Mouse (Mus musculus): ENCODE data around the gene Traf7.

The Traf7 gene

DNA sequence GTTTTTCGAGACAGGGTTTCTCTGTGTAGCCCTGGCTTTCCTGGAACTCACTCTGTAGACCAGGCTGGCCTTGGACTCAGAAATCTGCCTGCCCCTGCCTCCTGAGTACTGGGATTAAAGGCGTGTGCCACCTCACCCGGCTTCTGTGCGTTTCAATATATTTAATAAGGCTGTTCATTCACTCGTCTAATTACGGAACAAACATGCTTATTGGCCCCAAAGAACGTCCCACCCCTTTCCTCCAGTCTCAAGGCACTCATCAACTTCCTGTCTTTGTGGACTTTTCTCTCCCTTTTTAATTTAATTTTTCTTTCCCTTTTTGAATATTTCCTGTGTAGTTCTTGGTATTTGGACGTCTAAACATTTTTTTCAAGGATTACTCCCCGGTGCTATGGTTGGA, 20.7 kb upstream of the Traf7 start:
- ATAC-seq (ENCODE audit: insufficient number of reproducible peaks, low FRiP score, low TSS enrichment), result no peak

GRCm38 (mm10) chr17:24546234-24546633, 18.5 kb upstream of the Traf7 start:
- ATAC-seq (ENCODE audit: insufficient number of reproducible peaks, low FRiP score, low TSS enrichment), result no peak

DNA sequence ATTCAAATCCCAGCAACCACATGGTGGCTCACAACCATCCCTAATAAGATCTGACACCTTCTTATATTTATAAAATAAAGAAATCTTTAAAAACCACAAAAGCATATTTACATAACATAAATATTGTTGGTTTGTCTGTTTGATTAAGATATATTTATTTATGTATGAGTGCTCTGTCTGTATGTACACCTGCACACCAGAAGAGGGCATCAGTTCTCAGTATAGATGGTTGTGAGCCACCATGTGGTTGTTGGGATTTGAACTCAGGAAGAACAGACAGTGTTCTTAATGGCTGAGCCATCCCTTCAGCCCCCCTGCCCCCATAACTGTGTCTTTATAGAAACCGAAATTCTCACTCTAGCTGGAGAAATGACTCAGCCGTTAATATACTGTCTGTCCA, 17.5 kb upstream of the Traf7 start:
- no peak for ATAC-seq (ENCODE audit: insufficient number of reproducible peaks, low FRiP score, low TSS enrichment)

GRCm38 (mm10) chr17:24544613-24545012, 16.9 kb upstream of the Traf7 start:
- no peak for ATAC-seq (ENCODE audit: insufficient number of reproducible peaks, low FRiP score, low TSS enrichment)

DNA sequence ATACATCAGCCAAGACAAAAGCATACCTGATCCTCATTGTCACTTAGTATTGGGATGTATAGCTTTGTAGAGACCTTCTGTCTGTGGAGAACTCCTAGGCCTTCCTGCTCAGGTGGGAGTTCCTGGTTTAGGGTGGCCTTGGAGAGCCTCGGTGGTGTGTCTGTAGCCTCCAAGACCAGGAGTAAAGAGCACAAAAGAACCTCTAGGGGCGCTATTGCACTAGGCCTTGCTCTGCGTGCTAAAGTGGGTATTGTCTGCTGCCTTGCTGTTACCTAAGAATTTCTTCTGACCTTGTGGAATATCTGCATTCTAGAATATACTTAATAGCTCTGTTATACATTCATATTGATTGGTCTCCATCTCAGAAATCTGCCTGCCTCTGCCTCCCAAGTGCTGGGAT, 12.6 kb upstream of the Traf7 start:
- ATAC-seq (ENCODE audit: insufficient number of reproducible peaks, low FRiP score, low TSS enrichment), result no peak

DNA sequence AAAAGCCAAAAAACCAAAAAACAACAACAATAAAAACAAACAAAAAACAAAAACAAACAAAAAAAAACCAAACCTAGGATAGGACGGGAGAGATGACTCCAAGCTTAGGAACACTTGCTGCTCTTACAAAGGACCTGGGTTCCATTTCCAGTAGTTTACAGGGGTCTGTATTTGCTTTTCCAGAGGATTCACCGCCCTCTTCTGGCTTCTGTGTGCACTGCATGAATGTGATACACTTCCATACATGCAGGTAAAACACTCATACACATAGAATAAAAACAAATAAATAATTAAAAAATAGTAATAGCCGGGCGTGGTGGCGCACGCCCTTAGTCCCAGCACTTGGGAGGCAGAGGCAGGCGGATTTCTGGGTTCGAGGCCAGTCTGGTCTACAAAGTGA, 11.2 kb upstream of the Traf7 start:
- ATAC-seq (ENCODE audit: insufficient number of reproducible peaks, low FRiP score, low TSS enrichment), result no peak

DNA sequence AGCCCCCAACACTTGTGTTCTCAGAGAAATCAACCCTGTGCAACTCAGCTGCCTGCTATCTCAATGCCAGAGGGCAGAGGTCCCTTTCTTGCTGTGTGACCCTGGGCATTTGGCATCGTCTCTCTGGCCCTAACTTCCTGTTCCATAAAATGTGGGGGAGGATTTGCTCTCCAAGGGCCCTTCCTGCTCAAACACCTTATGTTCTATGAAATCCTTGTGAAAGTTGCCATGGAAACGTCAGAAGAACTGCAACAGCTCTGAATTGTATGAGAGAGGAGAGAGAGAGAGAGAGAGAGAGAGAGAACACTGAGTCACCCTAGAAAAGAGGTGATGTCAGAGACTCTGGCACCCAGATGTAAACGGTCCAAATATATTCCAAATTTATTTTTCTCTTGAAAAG, 9.8 kb upstream of the Traf7 start:
- no peak for ATAC-seq (ENCODE audit: insufficient number of reproducible peaks, low FRiP score, low TSS enrichment)

DNA sequence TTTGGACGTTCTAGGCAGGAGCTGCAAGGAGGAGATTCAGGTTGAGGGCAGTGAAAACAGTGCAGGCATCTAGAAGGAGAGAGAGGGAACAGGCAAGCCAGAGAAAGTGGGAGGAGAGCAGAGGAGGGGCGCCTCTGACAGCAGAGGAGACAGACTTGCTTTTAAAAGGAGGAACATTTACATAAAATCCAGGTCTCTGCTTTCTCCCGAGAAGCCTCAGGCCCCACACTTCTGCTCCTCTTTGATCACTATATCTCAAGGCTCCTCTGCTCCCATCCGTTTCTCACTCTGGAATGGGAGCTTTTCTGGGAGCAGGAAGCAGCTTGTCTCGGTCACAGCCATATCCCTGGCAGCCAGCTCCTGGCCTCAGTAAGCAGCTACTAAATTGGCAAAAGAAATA, 7.6 kb upstream of the Traf7 start:
- ATAC-seq (ENCODE audit: insufficient number of reproducible peaks, low FRiP score, low TSS enrichment), result no peak

DNA sequence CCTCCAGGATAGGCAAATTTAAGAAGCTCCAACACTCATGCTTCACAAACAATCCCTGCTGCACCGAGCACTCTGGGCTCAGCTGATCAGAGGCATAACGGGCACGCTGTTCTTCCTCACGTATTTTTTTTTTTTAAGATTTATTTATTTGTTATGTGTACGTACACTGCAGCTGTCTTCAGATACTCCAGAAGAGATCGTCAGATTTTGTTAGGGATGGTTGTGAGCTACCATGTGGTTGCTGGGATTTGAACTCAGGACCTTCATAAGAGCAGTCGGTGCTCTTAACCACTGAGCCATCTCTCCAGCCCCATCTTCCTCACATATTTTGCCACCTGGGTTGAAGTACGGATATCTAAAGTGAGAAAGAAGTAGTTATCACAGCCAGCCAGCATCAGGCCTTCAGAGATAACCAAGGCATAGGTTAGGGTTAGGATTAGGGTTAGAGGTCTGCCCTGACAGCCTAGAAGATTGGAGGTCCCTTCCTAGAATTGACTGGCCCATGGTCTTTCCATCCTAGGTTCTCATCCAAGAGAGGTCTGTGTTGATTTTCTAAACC, 6.5 kb upstream of the Traf7 start, which contains the start of gene Rab26:
Gene Rab26, minus strand, starts transcription at position 51 of the 559 bp plus-strand sequence.
- no peak for ATAC-seq (ENCODE audit: insufficient number of reproducible peaks, low FRiP score, low TSS enrichment)

GRCm38 (mm10) chr17:24533099-24533992, 5.6 kb upstream of the Traf7 start:
- ATAC-seq (ENCODE audit: insufficient number of reproducible peaks, low FRiP score, low TSS enrichment), result peak; percentile 82

DNA sequence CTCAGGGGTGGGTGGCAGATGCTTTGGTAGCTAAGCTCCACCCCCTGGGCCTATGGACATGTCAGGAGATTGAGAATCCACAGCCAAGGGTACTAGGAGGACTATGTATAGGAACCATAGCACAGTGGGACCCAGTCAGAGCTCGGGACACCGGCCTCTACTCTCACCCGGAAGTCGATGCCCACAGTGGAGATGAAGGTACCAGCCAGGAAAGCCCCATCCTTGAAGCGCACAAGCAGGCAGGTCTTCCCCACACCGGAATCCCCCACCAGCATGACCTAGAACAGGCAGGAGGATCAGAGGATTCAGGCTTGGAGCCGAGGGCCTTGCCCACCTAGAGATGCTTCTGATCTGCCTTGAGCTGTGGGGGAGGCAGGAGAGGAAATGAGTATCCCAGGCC, 4.3 kb upstream of the Traf7 start:
- ATAC-seq (ENCODE audit: insufficient number of reproducible peaks, low FRiP score, low TSS enrichment), result no peak

GRCm38 (mm10) chr17:24531064-24531463, 3.3 kb upstream of the Traf7 start:
- ATAC-seq (ENCODE audit: insufficient number of reproducible peaks, low FRiP score, low TSS enrichment), result no peak

DNA sequence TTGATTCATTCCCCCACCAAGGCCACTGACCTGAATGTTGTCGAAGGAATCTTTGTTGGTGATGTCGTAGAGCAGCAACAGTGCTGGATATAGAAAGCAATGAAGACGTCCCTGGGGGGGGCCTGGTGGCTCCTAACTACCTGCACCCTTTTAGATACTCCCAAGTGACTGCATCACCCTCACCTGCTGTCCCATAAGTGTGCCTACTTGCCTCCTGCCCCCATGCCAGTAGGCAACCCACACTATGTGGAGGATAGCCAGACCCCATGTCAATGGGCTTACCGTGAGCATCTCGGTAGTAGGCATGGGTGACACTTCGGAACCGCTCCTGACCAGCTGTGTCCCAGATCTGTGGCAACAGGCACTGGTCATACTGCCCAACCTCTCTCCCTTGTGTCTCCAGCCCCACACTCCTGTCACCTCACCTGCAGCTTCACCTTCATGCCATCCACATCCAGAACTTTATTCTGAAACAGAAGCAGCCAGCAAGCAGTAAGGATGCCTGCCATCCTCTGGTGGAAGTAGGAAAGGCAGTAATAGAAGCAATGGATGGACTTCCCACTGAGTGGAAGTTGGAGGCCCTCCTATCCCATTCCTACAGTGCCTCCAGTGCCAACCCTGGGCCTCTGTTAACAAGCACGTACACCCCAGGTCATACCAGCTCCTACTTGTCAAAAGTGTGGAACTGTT, 2.8 kb upstream of the Traf7 start:
- ATAC-seq (ENCODE audit: insufficient number of reproducible peaks, low FRiP score, low TSS enrichment), result no peak

GRCm38 (mm10) chr17:24529883-24530282, 2.1 kb upstream of the Traf7 start:
- no peak for ATAC-seq (ENCODE audit: insufficient number of reproducible peaks, low FRiP score, low TSS enrichment)

DNA sequence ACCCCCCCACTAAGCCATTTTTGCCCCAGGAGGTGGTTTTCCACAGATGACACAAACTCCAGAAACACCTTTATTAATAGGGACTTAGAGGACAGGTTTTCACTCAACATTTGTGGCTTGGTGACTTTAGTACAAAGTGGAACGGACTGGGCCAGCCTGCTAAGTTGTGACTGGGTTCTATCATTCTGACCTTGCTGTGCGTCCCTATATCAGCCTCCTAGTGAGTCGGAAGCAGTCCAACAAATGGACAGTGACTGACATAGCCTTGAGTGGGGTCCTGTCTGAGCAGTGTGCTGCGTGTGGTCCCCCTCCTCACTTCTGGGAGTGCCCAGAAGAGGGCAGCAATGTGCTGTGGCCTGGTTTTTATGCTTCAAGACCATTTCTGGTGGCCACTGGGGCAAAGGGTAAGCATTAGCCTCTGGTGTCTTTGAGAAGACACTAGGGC, 1.3 kb upstream of the Traf7 start:
- no peak for ATAC-seq (ENCODE audit: insufficient number of reproducible peaks, low FRiP score, low TSS enrichment)

- no peak for ATAC-seq (ENCODE audit: insufficient number of reproducible peaks, low FRiP score, low TSS enrichment)
Measured at GRCm38 (mm10) chr17:24528560-24528918, 801 bp upstream of the Traf7 start.

DNA sequence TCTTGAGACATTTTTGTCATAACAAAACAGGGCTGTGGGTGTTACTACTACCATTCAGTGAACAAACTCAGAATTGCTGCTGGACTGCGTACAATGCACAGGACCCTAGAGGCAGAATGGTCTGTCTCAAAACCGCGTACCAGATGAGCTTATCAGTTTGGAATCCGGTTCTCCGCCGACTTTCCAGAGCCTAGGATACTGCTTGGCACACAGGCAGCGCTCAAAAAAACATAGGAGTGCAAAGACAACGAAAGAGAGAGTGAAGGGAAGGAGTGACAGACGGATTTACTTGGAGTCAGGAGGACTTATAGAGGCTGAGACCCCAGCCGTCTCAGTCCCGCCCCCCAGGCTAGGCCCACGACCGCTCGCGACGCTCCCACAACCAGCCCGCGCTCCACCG, 423 bp downstream of the Traf7 start:
- ATAC-seq (ENCODE audit: insufficient number of reproducible peaks, low FRiP score, low TSS enrichment), result no peak

DNA sequence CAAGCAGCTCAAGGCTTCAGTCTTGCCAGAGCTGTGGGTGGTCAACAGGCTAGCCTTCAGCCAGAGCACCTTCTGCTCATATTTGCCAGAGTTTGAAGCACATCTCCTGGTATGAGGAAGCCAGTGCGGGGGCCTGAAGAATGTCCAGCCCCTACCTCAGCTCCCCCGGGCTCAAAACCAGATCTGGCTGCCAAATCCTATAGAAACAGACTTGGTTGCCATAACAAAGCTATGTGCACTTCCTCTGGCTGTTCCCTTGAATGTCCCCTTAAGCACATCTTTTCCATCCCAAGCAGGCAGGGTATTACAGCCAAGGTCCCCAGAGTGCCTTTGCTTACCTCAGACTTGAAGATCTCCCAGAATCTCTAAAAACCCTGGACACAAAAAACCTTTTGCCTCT, 3.0 kb downstream of the Traf7 start:
- ATAC-seq (ENCODE audit: insufficient number of reproducible peaks, low FRiP score, low TSS enrichment), result no peak

DNA sequence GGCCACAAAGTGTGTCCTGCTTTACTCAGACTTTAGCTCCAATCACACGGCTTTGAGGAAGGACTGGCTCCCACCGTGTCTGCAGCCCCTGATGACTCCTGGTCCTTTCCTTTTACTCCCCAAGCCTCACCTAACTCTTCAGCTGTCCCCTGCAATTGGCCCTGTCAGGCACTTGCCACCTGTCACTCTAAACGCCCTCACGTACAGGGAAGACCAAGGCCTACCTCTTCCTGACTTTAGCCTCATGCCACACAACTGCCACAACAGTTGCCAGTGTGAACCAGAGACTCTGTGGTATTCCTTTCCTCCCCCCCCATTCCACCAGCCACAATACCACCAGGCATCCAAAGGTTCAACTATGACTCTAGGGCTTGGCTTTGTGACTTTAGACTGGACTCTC, 7.3 kb downstream of the Traf7 start:
- no peak for ATAC-seq (ENCODE audit: insufficient number of reproducible peaks, low FRiP score, low TSS enrichment)

DNA sequence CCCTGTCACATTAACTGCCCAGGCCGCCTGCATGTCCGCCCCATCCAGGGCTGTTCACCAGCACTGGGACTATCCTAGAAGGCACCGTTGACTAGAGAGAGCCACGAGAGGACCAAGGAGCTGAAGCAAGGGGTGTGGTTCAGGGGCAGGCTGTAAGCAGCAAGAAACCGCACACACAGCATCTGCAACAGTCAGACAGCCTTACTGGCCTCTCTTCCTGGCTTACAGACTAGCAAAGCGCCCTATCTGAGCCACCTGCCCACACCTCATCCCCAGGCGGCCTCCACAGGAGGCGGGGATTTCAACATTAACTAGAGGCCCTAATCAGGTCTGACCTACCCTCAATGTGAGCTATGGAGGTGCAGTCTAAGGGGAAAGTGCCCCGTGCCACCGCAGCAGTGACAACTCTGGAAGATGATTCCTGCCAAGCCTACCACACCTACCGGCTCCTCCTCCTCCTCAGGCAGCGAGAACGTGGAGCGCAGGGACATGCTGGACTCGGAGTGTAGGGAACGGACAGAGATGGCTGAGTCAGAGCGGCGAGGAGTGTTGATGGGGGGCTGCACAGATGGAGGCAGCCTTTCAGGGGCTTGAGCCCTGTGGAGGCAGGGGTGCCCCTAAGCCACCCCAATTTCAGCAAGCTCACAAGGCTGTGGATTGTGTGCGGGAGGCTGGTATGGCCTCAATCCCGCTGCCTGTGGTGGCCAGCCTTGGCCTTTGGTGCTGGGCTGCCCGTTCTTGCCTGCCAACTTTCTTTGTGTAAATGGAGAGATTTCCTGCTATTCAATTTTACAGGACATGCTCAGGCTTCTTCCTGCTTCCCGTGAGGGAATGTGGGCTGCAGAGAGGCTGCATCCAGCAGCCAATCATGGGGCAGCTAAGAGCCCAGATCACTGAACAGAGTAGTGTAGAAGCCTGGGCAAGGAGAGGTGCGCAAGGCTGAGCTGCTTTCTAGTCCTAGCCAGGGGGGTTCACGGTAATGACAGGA, 13.2 kb downstream of the Traf7 start:
- no peak for ATAC-seq (ENCODE audit: insufficient number of reproducible peaks, low FRiP score, low TSS enrichment)

All from cerebellum, adult (tissue).